Mouse (Mus musculus): ENCODE data around the gene Zfp87. TPM values are rescaled to one million over a fixed set of nuclear protein-coding genes. Genes with fewer than 3 reads are reported as not detected.

The Zfp87 gene
- polyA plus RNA-seq, 1 experiment = 18.0 TPM

DNA sequence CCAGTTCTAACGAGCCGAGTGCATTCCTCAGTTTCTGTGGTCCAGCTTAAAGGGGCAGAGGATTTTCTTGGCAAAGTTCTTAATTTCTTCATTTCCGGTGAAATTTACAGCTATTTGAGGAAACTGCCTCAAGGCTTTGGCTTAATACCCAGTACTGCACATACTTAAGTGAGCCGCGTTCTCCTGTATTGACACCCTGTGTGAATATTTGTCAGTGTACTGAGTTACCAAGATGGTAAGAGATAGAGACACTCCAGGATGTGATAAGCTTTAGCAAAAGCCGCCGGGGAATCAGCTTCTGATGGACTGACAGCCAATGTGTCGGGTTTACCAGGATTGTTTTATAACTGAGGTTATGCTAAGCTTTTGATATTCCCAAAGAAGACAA is 41.6 kb downstream of the Zfp87 start:
- peak overlapping the region; percentile 93 for H3K4me2 ChIP-seq (ENCODE audit: low read depth)
- TF ChIP-seq POLR2AphosphoS2 (IDR thresholded peaks at IDR 0.05; ENCODE audit: insufficient read length, low read depth) = no peak
- no peak for TF ChIP-seq MYOG (IDR thresholded peaks at IDR 0.05; ENCODE audit: control insufficient read depth in 1 of 3, insufficient read depth in 1 of 3, insufficient read length in 2 of 3, low read depth in 2 of 3)
- TF ChIP-seq CEBPB (IDR thresholded peaks at IDR 0.05; ENCODE audit: insufficient read depth, poor library complexity, severe bottlenecking) = no peak
- TF ChIP-seq E2F4 (IDR thresholded peaks at IDR 0.05; ENCODE audit: insufficient read depth) = no peak
- no peak for TF ChIP-seq MAX (IDR thresholded peaks at IDR 0.05; ENCODE audit: low read depth)
- H3K4me3 ChIP-seq = peak overlapping the region; percentile 47
- peak overlapping the region; percentile 51 for H3ac ChIP-seq (ENCODE audit: control insufficient read depth, insufficient read length)
- H3K36me3 ChIP-seq (ENCODE audit: control insufficient read depth, insufficient read depth) = peaks cover 3% of the 10 kb centered on the region
- no peaks in the 10 kb centered on the region for H3K79me2 ChIP-seq (ENCODE audit: control insufficient read depth, insufficient read depth)
- H3K27me3 ChIP-seq (ENCODE audit: control insufficient read depth, insufficient read depth, insufficient read length) = no peaks in the 10 kb centered on the region

DNA sequence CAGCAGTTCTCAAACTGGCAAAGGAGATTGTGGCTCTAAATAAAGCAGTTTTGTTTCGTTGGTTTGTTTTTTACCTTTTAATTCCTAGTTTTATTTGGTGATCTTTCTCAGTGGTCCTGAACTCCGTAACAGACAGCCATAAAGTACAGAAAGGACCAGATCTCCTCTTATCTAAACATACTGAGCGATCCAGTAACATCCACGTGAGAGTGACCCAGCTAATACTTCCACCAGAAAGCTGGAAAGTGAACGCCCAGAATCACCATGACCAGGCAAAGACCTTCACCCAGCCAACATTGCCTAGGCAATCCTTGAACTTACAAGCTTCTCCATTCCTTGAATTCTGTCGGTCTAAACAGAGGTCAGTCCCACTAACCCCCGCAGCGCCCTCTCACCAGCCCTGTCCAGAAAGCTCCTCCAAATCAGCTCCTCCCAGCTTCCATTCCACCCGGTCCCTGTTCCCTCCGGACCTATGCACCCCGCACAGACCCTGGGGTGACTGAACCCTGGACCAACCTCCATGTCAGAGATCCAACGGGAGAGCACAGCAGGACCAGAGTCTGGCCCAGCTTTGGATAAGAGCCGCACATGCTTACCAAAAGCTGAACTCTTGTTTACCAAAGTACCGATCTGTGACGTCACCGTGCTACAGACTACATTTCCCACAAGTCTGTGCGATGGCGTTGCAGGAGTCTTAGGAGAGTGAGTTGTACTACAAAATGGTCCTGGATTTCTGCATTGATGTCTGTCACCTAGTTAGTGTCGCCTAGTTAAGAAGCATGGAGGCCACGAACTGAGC is 42.2 kb downstream of the Zfp87 start, which contains the start of gene Zfp874b:
Gene Zfp874b, minus strand, starts transcription at position 634 of the 799 bp plus-strand sequence.
- peak within 1 kb of the TSS; percentile 47 for H3K4me3 ChIP-seq
- peak within 1 kb of the TSS; percentile 51 for H3ac ChIP-seq (ENCODE audit: control insufficient read depth, insufficient read length)
- H3K27me3 ChIP-seq (ENCODE audit: control insufficient read depth, insufficient read depth, insufficient read length) = no peaks in the 10 kb centered on the region
- no peaks in the 10 kb centered on the region for H3K79me2 ChIP-seq (ENCODE audit: control insufficient read depth, insufficient read depth)
- peaks cover 3% of the 10 kb centered on the region for H3K36me3 ChIP-seq (ENCODE audit: control insufficient read depth, insufficient read depth)
- peak within 1 kb of the TSS; percentile 93 for H3K4me2 ChIP-seq (ENCODE audit: low read depth)
- TF ChIP-seq MAX (IDR thresholded peaks at IDR 0.05; ENCODE audit: low read depth) = no peak
- peak; percentile 29; the same call in 1 of the 2 replicates for TF ChIP-seq CEBPB (IDR thresholded peaks at IDR 0.05; ENCODE audit: insufficient read depth, poor library complexity, severe bottlenecking)
- TF ChIP-seq POLR2A (IDR thresholded peaks at IDR 0.05; ENCODE audit: insufficient read length, low read depth) = peak; percentile 47
- TF ChIP-seq REST (IDR thresholded peaks at IDR 0.05; ENCODE audit: insufficient read depth, insufficient read length) = no peak
- TF ChIP-seq SRF (IDR thresholded peaks at IDR 0.05; ENCODE audit: control insufficient read depth, insufficient read length, low read depth) = no peak

GRCm38 (mm10) chr13:67481528-67481927 is 44.4 kb downstream of the Zfp87 start:
- no peak overlapping the region for H3K4me2 ChIP-seq (ENCODE audit: low read depth)

GRCm38 (mm10) chr13:67469274-67469673 is 56.7 kb downstream of the Zfp87 start:
- H3K36me3 ChIP-seq (ENCODE audit: control insufficient read depth, insufficient read depth) = peaks cover 12% of the 10 kb centered on the region
- TF ChIP-seq TCF3 (IDR thresholded peaks at IDR 0.05; ENCODE audit: insufficient read length, low read depth) (no peak), CEBPB (IDR thresholded peaks at IDR 0.05; ENCODE audit: insufficient read depth, poor library complexity, severe bottlenecking) (no peak), USF1 (IDR thresholded peaks at IDR 0.05; ENCODE audit: low read depth) (no peak), POLR2AphosphoS2 (IDR thresholded peaks at IDR 0.05; ENCODE audit: insufficient read length, low read depth) (no peak), REST (IDR thresholded peaks at IDR 0.05; ENCODE audit: insufficient read depth, insufficient read length) (no peak), POLR2A (IDR thresholded peaks at IDR 0.05; ENCODE audit: insufficient read length, low read depth) (no peak), MAX (IDR thresholded peaks at IDR 0.05; ENCODE audit: low read depth) (no peak), SRF (IDR thresholded peaks at IDR 0.05; ENCODE audit: control insufficient read depth, insufficient read length, low read depth) (no peak)

More at GRCm38 (mm10) chr13:67481528-67481927, 44.4 kb downstream of the Zfp87 start:
- H3ac ChIP-seq (ENCODE audit: control insufficient read depth, insufficient read length) = no peak overlapping the region
- no peak for TF ChIP-seq REST (IDR thresholded peaks at IDR 0.05; ENCODE audit: insufficient read depth, insufficient read length)
- TF ChIP-seq SRF (IDR thresholded peaks at IDR 0.05; ENCODE audit: control insufficient read depth, insufficient read length, low read depth) = no peak
- H3K27me3 ChIP-seq (ENCODE audit: control insufficient read depth, insufficient read depth, insufficient read length) = no peaks in the 10 kb centered on the region
- peaks cover 3% of the 10 kb centered on the region for H3K36me3 ChIP-seq (ENCODE audit: control insufficient read depth, insufficient read depth)
- H3K79me2 ChIP-seq (ENCODE audit: control insufficient read depth, insufficient read depth) = no peaks in the 10 kb centered on the region
- no peak overlapping the region for H3K4me3 ChIP-seq

More at GRCm38 (mm10) chr13:67469274-67469673, 56.7 kb downstream of the Zfp87 start:
- Histone ChIP-seq H3K4me3 (no peak overlapping the region), H3ac (ENCODE audit: control insufficient read depth, insufficient read length) (no peak overlapping the region), H3K4me2 (ENCODE audit: low read depth) (no peak overlapping the region), H3K79me2 (ENCODE audit: control insufficient read depth, insufficient read depth) (no peaks in the 10 kb centered on the region), H3K27me3 (ENCODE audit: control insufficient read depth, insufficient read depth, insufficient read length) (no peaks in the 10 kb centered on the region)

Other genes with a start within 250 kb of the Zfp87 start
- 0.20 TPM for gene Zfp458, start 247.7 kb downstream of the Zfp87 start, polyA plus RNA-seq (2012; fragmentation: generic; extraction: Trizol)
- gene Zfp457, start 219.7 kb downstream of the Zfp87 start, polyA plus RNA-seq (2012; fragmentation: generic; extraction: Trizol) = 0.10 TPM
- gene Zfp595, start 193.6 kb downstream of the Zfp87 start, polyA plus RNA-seq (2012; fragmentation: generic; extraction: Trizol) = 0.48 TPM
- 1.3 TPM for gene Gm28044, start 165.6 kb downstream of the Zfp87 start, polyA plus RNA-seq (2012; fragmentation: generic; extraction: Trizol)
- gene Zfp953, start 165.6 kb downstream of the Zfp87 start, polyA plus RNA-seq (2012; fragmentation: generic; extraction: Trizol) = 0.12 TPM
- gene Gm28041, start 150.4 kb downstream of the Zfp87 start, polyA plus RNA-seq (2012; fragmentation: generic; extraction: Trizol) = 1.0 TPM
- gene Zfp456, start 150.4 kb downstream of the Zfp87 start, polyA plus RNA-seq (2012; fragmentation: generic; extraction: Trizol) = 0.04 TPM
- 1.1 TPM for gene Zfp429, start 126.4 kb downstream of the Zfp87 start, polyA plus RNA-seq (2012; fragmentation: generic; extraction: Trizol)
- gene Zfp459, start 104.8 kb downstream of the Zfp87 start, polyA plus RNA-seq (2012; fragmentation: generic; extraction: Trizol) = not detected
- gene Zfp874a, start 74.6 kb downstream of the Zfp87 start, polyA plus RNA-seq (2012; fragmentation: generic; extraction: Trizol) = 1.4 TPM
- gene Zfp874b, start 41.9 kb downstream of the Zfp87 start, polyA plus RNA-seq (2012; fragmentation: generic; extraction: Trizol) = 1.8 TPM
- gene Zfp58, start 25.6 kb downstream of the Zfp87 start, polyA plus RNA-seq (2012; fragmentation: generic; extraction: Trizol) = 1.6 TPM
- gene Gm26965, start within 50 bp of the Zfp87 start, polyA plus RNA-seq (2012; fragmentation: generic; extraction: Trizol) = not detected
- 0.68 TPM for gene Zfp748, start 27.7 kb upstream of the Zfp87 start, polyA plus RNA-seq (2012; fragmentation: generic; extraction: Trizol)
- 0.86 TPM for gene Zfp729b, start 83.5 kb upstream of the Zfp87 start, polyA plus RNA-seq (2012; fragmentation: generic; extraction: Trizol)
- gene Gm49345, start 111.6 kb upstream of the Zfp87 start, polyA plus RNA-seq (2012; fragmentation: generic; extraction: Trizol) = 0.30 TPM
- 0.88 TPM for gene Zfp729a, start 111.6 kb upstream of the Zfp87 start, polyA plus RNA-seq (2012; fragmentation: generic; extraction: Trizol)
- 0.52 TPM for gene Zfp738, start 160.9 kb upstream of the Zfp87 start, polyA plus RNA-seq (2012; fragmentation: generic; extraction: Trizol)
- gene Zfp65, start 203.0 kb upstream of the Zfp87 start, polyA plus RNA-seq (2012; fragmentation: generic; extraction: Trizol) = 1.3 TPM
- gene Zfp85, start 229.1 kb upstream of the Zfp87 start, polyA plus RNA-seq (2012; fragmentation: generic; extraction: Trizol) = 0.66 TPM

All from myocyte (in vitro differentiated cells).